In genomic region chr16:59634598-59634997, GRCm38 (mm10) we compare ENCODE assay signal across 24 mouse cellular contexts. TPM values are rescaled to one million over a fixed set of nuclear protein-coding genes. Genes with fewer than 3 reads are reported as not detected.
A peak's percentile ranks its signal among the peaks of the same experiment; 100 is the strongest.
DNase-seq lines count a peak whose midpoint lies in the region; ATAC-seq and TF ChIP-seq lines count a peak whose summit lies in the region.
"Had no signal": no experiment of that assay in that cellular context is flagged by ENCODE, and none has a peak within 500 bp of the region (broad histone marks: within the 10 kb centered on the region; RNA-seq: fewer than 3 reads in every experiment).

No protein-coding gene starts in this region.

- no peaks in the 10 kb centered on the region for H3K9me3 ChIP-seq in heart, embryonic 12.5 days (replicated peaks)
- H3K9me3 ChIP-seq: forebrain, embryonic 13.5 days; hindbrain, embryonic 10.5 days; hindbrain, embryonic 15.5 days; limb, embryonic 12.5 days; lung, embryonic 15.5 days; midbrain, embryonic 10.5 days; neural tube, embryonic 15.5 days had no signal

- no peak for TF ChIP-seq POLR2A in cerebellum, adult 2 months (IDR thresholded peaks at IDR 0.05; ENCODE audit: borderline replicate concordance, insufficient read depth, low read length)

- ATAC-seq in heart, embryonic 12.5 days (ENCODE audit: insufficient number of reproducible peaks, low FRiP score), result no peak
- ATAC-seq: CD4-positive, CD25-positive, alpha-beta regulatory T cell, adult 4 months; forebrain, embryonic 13.5 days; inflammation-experienced regulatory T-cells, adult 6 months; midbrain, embryonic 15.5 days had no signal

- no peak overlapping the region for H3K27ac ChIP-seq in heart, embryonic 12.5 days (ENCODE audit: poor library complexity, severe bottlenecking)
- no peak overlapping the region for H3K27ac ChIP-seq in cerebellum, adult 2 months (ENCODE audit: insufficient read depth, low read length)
- H3K27ac ChIP-seq: forebrain, embryonic 13.5 days; hindbrain, embryonic 10.5 days; hindbrain, embryonic 15.5 days; limb, embryonic 12.5 days; lung, embryonic 15.5 days; midbrain, embryonic 10.5 days; midbrain, embryonic 15.5 days; neural tube, embryonic 15.5 days; stomach, postnatal 0 days had no signal

- H3K4me2 ChIP-seq in heart, embryonic 12.5 days, result no peak overlapping the region
- H3K4me2 ChIP-seq: forebrain, embryonic 13.5 days; heart, embryonic 11.5 days; hindbrain, embryonic 15.5 days; limb, embryonic 12.5 days; lung, embryonic 15.5 days; midbrain, embryonic 15.5 days; neural tube, embryonic 15.5 days had no signal

- peak; percentile 90 for DNase-seq in heart, adult 11 months
- peak; percentile 12 for DNase-seq in MN1 (ENCODE audit: low spot score)
- DNase-seq in cerebellum, adult 2 months, result peak; percentile 19 to 40
- peak; percentile 5 to 40 for DNase-seq in cerebellum, postnatal 25 days
- DNase-seq in gastrocnemius, postnatal 25 days, result no peak
- no peak for DNase-seq in frontal cortex, postnatal 25 days (ENCODE audit: low spot score in 2 of 2)
- DNase-seq: gastrocnemius, postnatal 14 days; kidney, adult 11 months; retina, postnatal 1 day; thymus, adult 2 months; thymus, postnatal 36 days had no signal

- H3K36me3 ChIP-seq in heart, embryonic 12.5 days, result peaks cover 5% of the 10 kb centered on the region

- H3K4me1 ChIP-seq in heart, embryonic 12.5 days (replicated peaks), result no peaks in the 10 kb centered on the region
- peaks cover 3% of the 10 kb centered on the region; the same call in 1 of the 2 replicates for H3K4me1 ChIP-seq in cerebellum, adult 2 months (ENCODE audit: control insufficient read depth, insufficient read depth, low read length)
- H3K4me1 ChIP-seq: lung, embryonic 15.5 days had no signal

- no peak overlapping the region for H3K9ac ChIP-seq in heart, embryonic 12.5 days
- H3K9ac ChIP-seq: forebrain, embryonic 13.5 days; hindbrain, embryonic 15.5 days; limb, embryonic 12.5 days; lung, embryonic 15.5 days; midbrain, embryonic 15.5 days; neural tube, embryonic 15.5 days had no signal

- H3K27me3 ChIP-seq in heart, embryonic 12.5 days (replicated peaks), result no peaks in the 10 kb centered on the region
- H3K27me3 ChIP-seq in cerebellum, adult 2 months (ENCODE audit: control insufficient read depth, insufficient read depth, low read length), result no peaks in the 10 kb centered on the region
- H3K27me3 ChIP-seq: forebrain, embryonic 13.5 days; hindbrain, embryonic 15.5 days; limb, embryonic 12.5 days; lung, embryonic 15.5 days; midbrain, embryonic 15.5 days; neural tube, embryonic 15.5 days had no signal

- TF ChIP-seq CTCF in cerebellum, adult 2 months (IDR thresholded peaks at IDR 0.05; ENCODE audit: borderline replicate concordance, insufficient read depth, low read depth, low read length), result no peak

- WGBS in heart, embryonic 12.5 days, result 79% methylated on average over 2 of the region's 2 CpGs
- 14% methylated on average over 2 of the region's 2 CpGs for WGBS in cerebellum, adult 2 months

- H3K4me3 ChIP-seq in heart, embryonic 12.5 days, result no peak overlapping the region
- H3K4me3 ChIP-seq in cerebellum, adult 2 months (replicated peaks; ENCODE audit: insufficient read depth, low read depth, low read length), result no peak overlapping the region
- H3K4me3 ChIP-seq: forebrain, embryonic 13.5 days; hindbrain, embryonic 10.5 days; hindbrain, embryonic 15.5 days; limb, embryonic 12.5 days; lung, embryonic 15.5 days; midbrain, embryonic 10.5 days; midbrain, embryonic 15.5 days; neural tube, embryonic 15.5 days had no signal

RNA-seq across cellular contexts. Expression of gene Arl6, which starts 4.6 kb away (rescaled TPM):
- 20.7 and 22.6 TPM in 2 replicates for polyA plus RNA-seq in heart, embryonic 12.5 days (2016; fragmentation: Nextera tagmentation; extraction: Ambion mirVana)
- polyA plus RNA-seq in cerebellum, adult 2 months (2012; rRNA removed), result 25.0 and 27.0 TPM in 2 replicates
- total RNA-seq in gastrocnemius, postnatal 25 days (2021), result 1 to 10 TPM; 2.6 to 2.8 TPM

RNA-seq across cellular contexts. Expression of gene Crybg3, which starts 33.8 kb away (rescaled TPM):
- polyA plus RNA-seq in heart, embryonic 12.5 days (2016; fragmentation: Nextera tagmentation; extraction: Ambion mirVana), result 18.9 and 22.3 TPM in 2 replicates
- polyA plus RNA-seq in cerebellum, adult 2 months (2012; rRNA removed), result 4.8 and 5.7 TPM in 2 replicates
- total RNA-seq in gastrocnemius, postnatal 25 days (2021), result 10 to 100 TPM; 35.2 to 42.8 TPM

Comparison
In these comparisons a context has a peak if more than half of its experiments do, and no peak if none do; other contexts are left out.
1. DNase-seq: peak in heart, adult 11 months (single experiment), MN1 (single experiment), cerebellum, adult 2 months (2 of 2) and cerebellum, postnatal 25 days (2 of 2); none in gastrocnemius, postnatal 25 days (single experiment) and frontal cortex, postnatal 25 days (0 of 2).